ENCODE assay signal across 8 mouse cellular contexts in the genomic region with DNA sequence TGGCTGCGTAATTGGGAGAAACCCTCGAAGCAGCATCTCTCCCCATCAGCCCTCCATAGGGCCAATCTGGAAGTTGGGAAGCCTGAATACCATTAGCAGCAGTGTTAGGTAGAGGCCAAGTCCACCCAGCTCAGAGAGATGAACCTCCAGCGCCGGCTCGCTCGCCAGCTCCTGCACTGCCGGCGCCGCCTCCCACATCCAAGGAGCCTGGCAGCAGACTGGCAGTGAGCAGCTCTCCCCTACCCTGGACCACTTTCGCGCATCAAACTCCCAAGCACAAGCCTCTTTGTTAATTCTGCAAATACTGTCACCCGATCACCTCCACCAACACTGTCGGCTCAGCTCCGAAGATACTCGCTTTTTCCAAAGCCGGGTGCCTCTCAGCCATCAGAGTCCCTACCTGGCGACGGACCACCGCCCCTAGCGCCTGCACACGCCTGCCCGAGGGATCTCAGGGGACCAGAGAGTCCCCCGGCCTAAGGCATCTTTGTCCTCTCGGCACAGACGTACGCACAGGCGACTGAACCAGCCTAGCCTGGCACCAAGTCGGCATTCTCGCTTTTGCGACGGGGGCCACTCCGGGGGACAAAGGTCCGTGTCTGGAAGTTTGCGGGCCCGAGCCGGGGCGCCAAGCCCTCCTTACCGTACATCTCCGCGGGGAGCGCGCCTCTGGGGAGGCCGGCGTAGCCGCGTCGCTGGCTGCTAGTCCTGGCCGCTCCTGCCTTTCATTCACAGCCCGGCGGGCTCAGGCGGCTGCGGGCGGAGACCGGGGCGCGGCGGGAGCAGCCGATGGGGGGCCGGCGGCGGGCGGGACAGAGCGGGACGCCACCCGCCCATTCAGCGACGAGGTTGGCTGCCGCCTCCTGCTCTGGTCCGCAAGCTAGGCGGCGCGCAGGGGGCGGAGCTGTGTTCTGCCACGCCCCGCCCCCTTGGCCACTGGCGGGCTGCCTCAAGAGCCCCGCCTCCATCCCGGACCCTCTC. TPM values are rescaled to one million over a fixed set of nuclear protein-coding genes. Genes with fewer than 3 reads are reported as not detected.
A peak's percentile ranks its signal among the peaks of the same experiment; 100 is the strongest.
DNase-seq lines count a peak whose midpoint lies in the region; ATAC-seq and TF ChIP-seq lines count a peak whose summit lies in the region.

Gene Efr3b, minus strand, starts transcription at position 855 of the 981 bp plus-strand sequence.

- peaks cover 23% of the 10 kb centered on the region for H3K4me1 ChIP-seq in forebrain, embryonic 12.5 days
- peaks cover 44% of the 10 kb centered on the region for H3K4me1 ChIP-seq in heart, embryonic 15.5 days (replicated peaks)
- H3K4me1 ChIP-seq in liver, adult 2 months (ENCODE audit: control insufficient read depth, insufficient read depth, low read length) = peaks cover 5% of the 10 kb centered on the region; the same call in 1 of the 2 replicates

- H3K27ac ChIP-seq in forebrain, embryonic 12.5 days = peak within 1 kb of the TSS; percentile 67
- peak within 1 kb of the TSS; percentile 54 for H3K27ac ChIP-seq in heart, embryonic 15.5 days
- no peak within 1 kb of the TSS for H3K27ac ChIP-seq in liver, adult 2 months (replicated peaks; ENCODE audit: insufficient read depth, low read depth, low read length)

- peak; percentile 98 for ATAC-seq in forebrain, embryonic 12.5 days (ENCODE audit: low FRiP score)
- ATAC-seq in heart, embryonic 15.5 days (replicated peaks; ENCODE audit: insufficient number of reproducible peaks, insufficient read depth, low FRiP score, low read depth) = peak; percentile 93

- peak; percentile 72 for DNase-seq in CD4-positive, CD25-positive, alpha-beta regulatory T cell, adult 2 months (ENCODE audit: low read depth, low spot score)
- DNase-seq in c-Kit-positive CD71-negative TER-119-negative erythroid progenitor cells, embryonic 14.5 days (ENCODE audit: low read depth) = peak; percentile 44
- DNase-seq in kidney, postnatal 10 days = peak; percentile 92
- DNase-seq in liver, adult 2 months (ENCODE audit: extremely low read depth, low read depth, low spot score) = peak; percentile 47
- DNase-seq in spleen, postnatal 4 days (ENCODE audit: low spot score in 2 of 2) = peak; percentile 46 to 70

- H3K36me3 ChIP-seq in forebrain, embryonic 12.5 days (replicated peaks) = no peaks in the 10 kb centered on the region
- no peaks in the 10 kb centered on the region for H3K36me3 ChIP-seq in heart, embryonic 15.5 days
- no peaks in the 10 kb centered on the region for H3K36me3 ChIP-seq in liver, adult 2 months (ENCODE audit: control insufficient read depth, insufficient read depth, low read length)
- H3K36me3 ChIP-seq in myocyte (ENCODE audit: control insufficient read depth, insufficient read depth) = no peaks in the 10 kb centered on the region

- H3K9me3 ChIP-seq in forebrain, embryonic 12.5 days = no peaks in the 10 kb centered on the region
- H3K9me3 ChIP-seq in heart, embryonic 15.5 days (replicated peaks) = no peaks in the 10 kb centered on the region

- peak within 1 kb of the TSS; percentile 76 for H3K4me2 ChIP-seq in forebrain, embryonic 12.5 days
- peak within 1 kb of the TSS; percentile 95 for H3K4me2 ChIP-seq in heart, embryonic 15.5 days
- peak within 1 kb of the TSS; percentile 92 for H3K4me2 ChIP-seq in myocyte (ENCODE audit: low read depth)

- H3K4me3 ChIP-seq in forebrain, embryonic 12.5 days (replicated peaks) = peak within 1 kb of the TSS; percentile 84
- H3K4me3 ChIP-seq in heart, embryonic 15.5 days = peak within 1 kb of the TSS; percentile 83
- peak within 1 kb of the TSS; percentile 51 for H3K4me3 ChIP-seq in liver, adult 2 months (ENCODE audit: insufficient read depth, low read depth, low read length)
- H3K4me3 ChIP-seq in myocyte = no peak within 1 kb of the TSS

- peak within 1 kb of the TSS; percentile 2 for H3ac ChIP-seq in myocyte (ENCODE audit: control insufficient read depth, insufficient read length)

- TF ChIP-seq CTCF in liver, adult 2 months (IDR thresholded peaks at IDR 0.05; ENCODE audit: low read depth, low read length) = 0 out of 2 replicates have a peak, but pooled peaks have one; percentile 4

- under 1% methylated on average over 73 of the region's 78 CpGs for WGBS in forebrain, embryonic 12.5 days
- under 1% methylated on average over 70 of the region's 78 CpGs for WGBS in heart, embryonic 15.5 days
- WGBS in liver, adult 2 months = 2% methylated on average over 73 of the region's 78 CpGs

- TF ChIP-seq POLR2A in liver, adult 2 months (IDR thresholded peaks at IDR 0.05; ENCODE audit: extremely low read depth, insufficient read depth, low read length) = no peak
- TF ChIP-seq POLR2A in myocyte (IDR thresholded peaks at IDR 0.05; ENCODE audit: insufficient read length, low read depth) = no peak

- peaks cover 30% of the 10 kb centered on the region; the same call in 1 of the 2 replicates for H3K27me3 ChIP-seq in forebrain, embryonic 12.5 days
- no peaks in the 10 kb centered on the region for H3K27me3 ChIP-seq in heart, embryonic 15.5 days
- H3K27me3 ChIP-seq in liver, adult 2 months (ENCODE audit: control insufficient read depth, insufficient read depth, low read length) = no peaks in the 10 kb centered on the region
- H3K27me3 ChIP-seq in myocyte (ENCODE audit: control insufficient read depth, insufficient read depth, insufficient read length) = peaks cover 20% of the 10 kb centered on the region

- H3K79me2 ChIP-seq in liver, adult 2 months (ENCODE audit: control insufficient read depth, insufficient read depth, low read length) = no peaks in the 10 kb centered on the region
- H3K79me2 ChIP-seq in myocyte (ENCODE audit: control insufficient read depth, insufficient read depth) = no peaks in the 10 kb centered on the region

- peak within 1 kb of the TSS; percentile 89 for H3K9ac ChIP-seq in forebrain, embryonic 12.5 days
- peak within 1 kb of the TSS; percentile 80 for H3K9ac ChIP-seq in heart, embryonic 15.5 days
- H3K9ac ChIP-seq in liver, adult 2 months (ENCODE audit: low read depth, low read length) = peak within 1 kb of the TSS; percentile 25; the same call in 1 of the 2 replicates

TF ChIP-seq in myocyte, 11 proteins besides CTCF, POLR2A, EP300 and RAD21:
- TF ChIP-seq CEBPB (IDR thresholded peaks at IDR 0.05; ENCODE audit: insufficient read depth, poor library complexity, severe bottlenecking) = no peak
- TF ChIP-seq TCF12 (IDR thresholded peaks at IDR 0.05; ENCODE audit: insufficient read depth, poor library complexity, severe bottlenecking) = no peak
- TF ChIP-seq REST (IDR thresholded peaks at IDR 0.05; ENCODE audit: insufficient read depth, insufficient read length) = no peak
- TF ChIP-seq SRF (IDR thresholded peaks at IDR 0.05; ENCODE audit: control insufficient read depth, insufficient read length, low read depth) = no peak
- no peak for TF ChIP-seq MYOD1 (IDR thresholded peaks at IDR 0.05; ENCODE audit: control insufficient read depth in 1 of 3, insufficient read length in 2 of 3, low read depth in 2 of 3)
- no peak for TF ChIP-seq E2F4 (IDR thresholded peaks at IDR 0.05; ENCODE audit: insufficient read depth)
- no peak for TF ChIP-seq TCF3 (IDR thresholded peaks at IDR 0.05; ENCODE audit: insufficient read length, low read depth)
- TF ChIP-seq MAX (IDR thresholded peaks at IDR 0.05; ENCODE audit: low read depth) = no peak
- no peak for TF ChIP-seq USF1 (IDR thresholded peaks at IDR 0.05; ENCODE audit: low read depth)
- TF ChIP-seq POLR2AphosphoS2 (IDR thresholded peaks at IDR 0.05; ENCODE audit: insufficient read length, low read depth) = no peak
- TF ChIP-seq MYOG (IDR thresholded peaks at IDR 0.05; ENCODE audit: control insufficient read depth in 1 of 3, insufficient read depth in 1 of 3, insufficient read length in 2 of 3, low read depth in 2 of 3) = no peak
TF ChIP-seq in myocyte: peak in this region for 0.

RNA-seq across cellular contexts. Expression of gene Efr3b, which starts in this region (rescaled TPM):
- 24.5 and 27.2 TPM in 2 replicates for polyA plus RNA-seq in forebrain, embryonic 12.5 days (2016; fragmentation: Nextera tagmentation; extraction: Ambion mirVana)
- 5.1 and 5.4 TPM in 2 replicates for polyA plus RNA-seq in heart, embryonic 15.5 days (2015; fragmentation: Nextera tagmentation; extraction: Ambion mirVana)
- total RNA-seq in liver, adult 2 months (2014; rRNA removed) = 0.09 and 0.27 TPM in 2 replicates
- polyA plus RNA-seq in liver, adult 2 months (2012; rRNA removed) = 0.02 and 0.16 TPM in 2 replicates
- polyA plus RNA-seq in myocyte (2012; fragmentation: generic; extraction: Trizol) = 0.02 TPM

Comparison
In these comparisons a context has a peak if more than half of its experiments do, and no peak if none do; other contexts are left out.
1. Peak in DNase-seq, H3K4me3 ChIP-seq and H3K9ac ChIP-seq in liver, adult 2 months; RNA of the gene not detected or under 1 TPM.
2. H3K9ac ChIP-seq: peak in every context shown above with its lines; median percentile 89 in forebrain, embryonic 12.5 days; 80 in heart, embryonic 15.5 days; 25 in liver, adult 2 months.